Mouse (Mus musculus) skeletal muscle tissue, adult 2 months (tissue): ENCODE measurements at regions not wholly inside any gene's neighbourhood (a gene's known extent, or its start where the extent isn't known, plus 50 kb on each side); places are given as distances from the start of the nearest gene placed in this dataset.
"Not testable (repeated sequence)": the region's sequence is repeated elsewhere in the genome, so short reads cannot be mapped to it uniquely, and the experiment has no call there.

Experiments
- DNase-seq: peaks from one replicate; pipeline ENCODE4 v3.0.0-alpha.2; 2012; ENCODE audit warnings: low read depth, low spot score

GRCm38 (mm10) chr17:4871267-4871666 lies 122.9 kb upstream of the Arid1b start:
- DNase-seq, result no peak

DNA sequence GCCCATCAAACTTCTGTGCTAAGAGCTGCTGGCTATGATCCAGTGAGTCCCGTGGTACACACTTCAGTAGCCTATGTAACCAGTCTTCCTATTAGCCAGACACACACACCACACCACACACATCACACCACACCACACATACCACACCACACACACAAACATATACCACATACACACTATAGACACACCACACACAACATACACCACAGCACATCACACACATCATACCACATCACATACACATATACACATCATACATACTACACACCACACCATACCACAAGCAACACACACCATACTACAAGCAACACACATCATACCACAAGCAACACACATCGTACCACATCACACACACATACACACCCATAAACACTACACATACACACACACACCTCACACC lies 119.7 kb upstream of the Arid1b start:
- DNase-seq, result no peak

DNA sequence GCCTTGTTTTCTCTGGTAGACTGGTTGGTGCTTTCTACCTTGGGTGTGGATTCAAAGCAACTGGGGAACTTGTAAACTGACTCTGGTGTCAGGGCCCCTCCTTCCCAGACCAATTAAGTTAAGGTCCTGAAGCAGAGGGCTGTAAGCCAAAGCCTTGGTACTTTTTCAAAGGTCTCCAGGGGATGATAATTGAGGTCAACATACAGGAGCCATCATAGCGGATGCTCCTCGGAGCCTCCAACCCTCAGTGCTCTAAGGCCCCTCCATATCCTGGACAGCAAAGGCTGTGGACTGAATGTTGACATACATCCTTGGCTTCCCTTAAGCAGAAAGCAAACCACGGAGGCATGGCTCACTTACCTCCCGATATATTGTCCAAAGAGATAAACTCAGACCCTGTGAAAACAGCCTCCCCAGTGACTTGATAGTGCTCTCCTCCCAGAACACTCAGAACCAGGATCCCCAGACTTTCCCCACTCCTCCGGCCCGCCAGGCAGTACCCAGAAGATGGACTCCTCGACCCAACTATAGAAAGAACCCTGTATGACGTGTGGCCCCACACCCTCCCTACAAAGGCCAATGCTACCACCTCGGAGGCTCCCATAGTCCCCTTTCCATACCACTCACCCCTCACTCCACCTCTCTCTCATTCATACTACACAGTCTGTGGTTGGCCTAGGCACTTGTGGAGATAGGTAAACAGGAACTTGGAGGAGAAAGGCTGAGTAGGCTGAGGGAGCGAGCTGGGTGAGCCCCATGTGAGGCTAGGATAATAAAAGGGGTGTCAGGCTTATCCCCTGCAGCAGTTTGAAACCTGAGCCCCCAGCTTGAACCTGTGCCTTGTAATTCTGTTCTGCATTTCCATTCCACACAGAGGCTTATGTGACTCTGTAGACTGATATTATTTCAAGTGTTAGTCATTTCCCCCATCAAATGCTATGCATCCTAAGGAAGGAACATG lies 118.8 kb upstream of the Arid1b start:
- DNase-seq, result no peak

DNA sequence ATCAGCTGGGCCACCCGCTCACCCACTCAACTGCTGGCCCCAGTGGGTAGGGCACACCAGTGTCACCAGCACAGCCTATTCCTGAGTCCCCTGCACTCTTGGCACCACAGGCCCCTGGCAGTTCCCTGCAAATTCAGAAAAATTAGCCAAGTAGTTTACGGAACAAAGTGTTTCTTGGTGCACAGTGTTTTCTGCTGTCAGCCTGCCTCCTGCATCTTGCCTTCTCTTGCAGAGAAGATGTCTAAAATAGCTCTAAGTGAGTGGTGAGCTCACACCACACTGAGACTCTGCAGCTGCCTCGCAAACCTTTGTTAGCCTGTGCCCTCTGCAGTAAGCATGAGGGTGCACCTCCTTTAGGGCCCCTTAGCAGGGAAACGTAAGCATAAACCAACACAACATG lies 117.7 kb upstream of the Arid1b start:
- no peak for DNase-seq

DNA sequence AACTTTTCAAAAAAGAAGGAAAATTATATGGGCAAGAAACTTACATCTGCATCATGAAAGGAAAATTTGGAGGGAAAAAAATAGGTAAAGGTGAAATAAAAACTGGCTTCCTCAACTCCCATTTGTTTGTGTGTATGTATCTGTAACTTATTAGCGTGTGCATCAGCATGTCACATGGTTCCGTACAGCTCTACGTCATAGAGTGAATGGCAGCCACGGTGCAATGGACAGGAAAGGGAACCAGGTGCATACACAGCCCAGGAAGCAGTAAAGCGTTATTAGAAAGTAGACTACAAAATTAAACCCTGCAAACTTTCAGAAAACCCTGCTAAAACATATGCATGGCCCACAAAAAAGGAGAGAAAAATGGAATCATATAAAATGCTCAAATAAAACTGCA lies 112.7 kb upstream of the Arid1b start:
- DNase-seq, result no peak

DNA sequence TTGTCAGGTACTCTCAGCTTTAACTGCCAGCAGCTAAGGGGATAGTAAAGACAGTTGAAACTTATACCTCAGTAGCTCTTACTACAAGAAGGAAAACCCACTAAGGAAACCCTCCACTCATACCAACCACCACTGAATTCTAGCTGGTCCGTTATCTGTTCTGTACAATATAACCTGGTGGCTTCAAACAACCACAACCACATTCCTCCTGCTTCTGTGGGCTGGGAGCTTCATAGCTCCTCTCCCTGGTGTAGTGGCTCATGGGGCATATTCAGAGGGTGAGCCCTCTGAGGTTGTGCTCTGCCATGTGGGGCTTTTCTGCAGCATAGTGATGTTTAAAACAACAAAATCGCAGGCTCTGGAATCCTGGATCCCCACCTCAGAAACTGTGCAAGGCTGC lies 110.0 kb upstream of the Arid1b start:
- no peak for DNase-seq

DNA sequence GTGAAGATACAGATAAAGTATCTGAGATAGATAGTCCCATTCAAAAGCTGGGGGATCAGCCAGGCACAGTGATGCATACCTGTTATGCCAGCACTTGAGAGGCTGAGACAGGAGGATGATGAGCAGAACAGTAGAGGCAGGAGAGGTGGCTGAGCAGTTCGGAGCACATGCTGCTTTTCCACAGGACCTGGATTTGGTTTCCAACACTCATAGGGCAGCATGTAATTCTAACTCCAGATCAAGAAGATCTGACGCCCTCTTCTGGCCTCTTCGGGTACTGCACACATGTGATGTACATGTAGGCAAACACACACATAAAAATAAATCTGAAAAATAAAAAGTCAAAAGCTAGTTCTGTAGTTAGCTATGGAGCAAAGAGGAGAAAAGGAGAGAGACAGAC lies 109.4 kb upstream of the Arid1b start:
- no peak for DNase-seq

- not testable (repeated sequence) for DNase-seq
These were observed 106.8 kb upstream of the Arid1b start for GRCm38 (mm10) chr17:4887331-4887730.

DNA sequence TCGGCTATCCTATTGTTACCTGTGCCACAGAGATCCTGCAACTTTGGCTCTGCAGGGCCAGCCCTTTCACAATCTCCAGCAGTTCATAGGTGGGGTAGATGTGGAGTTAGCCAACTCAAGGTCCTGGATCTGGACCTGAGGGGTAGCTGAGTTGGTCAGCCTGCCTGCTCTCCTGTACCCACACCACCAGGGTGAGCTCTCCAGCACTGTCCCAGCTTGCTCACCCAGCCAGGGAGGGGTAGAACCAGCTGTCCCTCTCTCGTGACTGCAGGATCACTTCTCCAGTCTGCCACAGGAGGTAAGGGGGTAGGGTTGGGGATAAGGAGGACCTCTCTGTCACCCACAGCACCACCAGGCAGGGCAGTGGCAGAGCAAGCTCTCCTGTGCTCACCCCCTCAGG lies 104.6 kb upstream of the Arid1b start:
- DNase-seq, result no peak

DNA sequence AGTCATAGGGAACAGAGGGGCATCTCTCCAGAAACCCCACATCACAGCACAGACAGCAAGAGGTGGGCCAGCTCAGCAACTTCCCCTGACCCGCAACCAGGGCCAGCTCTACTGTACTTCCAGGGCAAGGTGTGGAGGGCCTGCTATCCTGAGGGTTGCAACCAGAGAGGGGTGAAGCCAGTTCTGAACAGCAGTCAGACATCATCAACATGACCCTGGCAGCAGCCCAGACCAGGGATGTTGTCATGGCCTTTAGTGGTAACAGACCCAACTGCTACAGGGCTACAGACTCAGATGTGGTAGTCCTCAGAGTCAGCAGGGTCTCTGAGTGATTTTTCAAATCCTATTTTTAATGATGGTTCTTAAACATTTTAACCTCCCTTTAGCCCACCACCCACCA lies 104.0 kb upstream of the Arid1b start:
- no peak for DNase-seq

DNA sequence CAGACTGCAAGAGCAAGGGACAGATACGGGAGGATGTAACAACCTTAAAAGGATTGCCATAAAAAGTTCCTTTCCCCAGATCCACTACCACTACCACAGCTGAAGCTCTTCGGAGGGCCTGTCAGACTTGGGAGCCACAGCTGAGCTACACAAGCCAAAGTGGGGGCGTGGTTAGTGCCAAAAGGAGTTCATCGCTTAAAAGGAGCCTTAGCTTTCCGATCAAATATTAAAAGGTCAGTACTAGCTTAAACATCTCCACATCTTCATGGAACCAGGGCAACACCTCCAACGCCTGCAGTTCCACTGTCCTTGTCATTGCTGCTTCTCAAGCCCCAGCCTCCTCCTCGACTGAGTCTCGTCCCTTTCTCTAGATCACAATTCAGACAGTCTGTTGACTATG lies 102.6 kb upstream of the Arid1b start:
- no peak for DNase-seq

DNA sequence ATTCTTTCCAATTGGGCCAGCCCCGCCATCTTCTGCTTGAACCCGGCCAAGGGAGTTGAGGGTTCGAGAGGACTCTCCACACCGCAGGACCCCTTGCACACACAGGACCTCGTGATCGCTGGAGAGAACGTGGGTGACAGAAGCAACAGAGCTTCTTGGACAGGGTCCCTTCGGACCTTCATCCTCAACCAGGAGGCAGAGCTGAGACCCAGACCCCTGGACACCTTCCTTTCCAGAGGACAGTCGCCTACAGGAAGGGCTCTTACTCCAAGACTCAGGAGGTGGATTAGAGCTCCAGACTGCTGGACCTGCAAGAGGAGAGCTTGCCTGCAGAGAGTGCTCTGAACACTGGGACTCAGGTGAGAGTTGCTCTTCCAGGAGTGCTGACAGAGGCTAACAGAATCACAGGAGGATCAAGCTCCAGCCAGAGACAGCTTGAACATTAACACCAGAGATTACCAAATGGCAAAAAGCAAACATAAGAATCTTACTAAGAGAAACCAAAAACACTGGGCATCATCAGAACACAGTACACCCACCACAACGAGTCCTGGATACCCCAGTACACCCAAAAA lies 99.3 kb upstream of the Arid1b start:
- not testable (repeated sequence) for DNase-seq

- DNase-seq, result no peak
These were observed 91.0 kb upstream of the Arid1b start for GRCm38 (mm10) chr17:4903129-4903528.

- DNase-seq, result no peak
These were observed 87.6 kb upstream of the Arid1b start for GRCm38 (mm10) chr17:4906504-4906903.

GRCm38 (mm10) chr17:4907181-4907752 lies 86.9 kb upstream of the Arid1b start:
- DNase-seq, result peak; percentile 29

GRCm38 (mm10) chr17:4907841-4908571 lies 86.1 kb upstream of the Arid1b start:
- peak; percentile 89 for DNase-seq

DNA sequence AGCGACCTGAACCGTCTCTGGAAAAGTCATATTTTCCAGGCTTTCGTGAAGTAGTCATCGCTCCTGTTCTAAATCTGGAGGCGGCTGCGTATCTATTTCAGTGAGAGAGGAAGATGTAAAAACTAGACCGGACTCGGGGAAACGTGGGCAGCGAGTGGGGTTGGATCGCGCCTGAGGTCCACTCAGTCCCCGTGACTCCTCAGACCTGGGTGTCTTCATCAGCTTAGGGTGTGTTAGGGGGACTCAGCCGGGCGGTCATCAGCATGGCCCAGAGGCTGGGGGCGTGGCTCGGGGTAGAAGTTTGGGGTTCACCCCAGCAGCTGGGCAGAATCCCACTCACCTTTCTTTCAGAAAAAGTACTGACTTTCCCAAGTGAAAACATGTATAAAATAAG lies 85.6 kb upstream of the Arid1b start:
- DNase-seq, result no peak

DNA sequence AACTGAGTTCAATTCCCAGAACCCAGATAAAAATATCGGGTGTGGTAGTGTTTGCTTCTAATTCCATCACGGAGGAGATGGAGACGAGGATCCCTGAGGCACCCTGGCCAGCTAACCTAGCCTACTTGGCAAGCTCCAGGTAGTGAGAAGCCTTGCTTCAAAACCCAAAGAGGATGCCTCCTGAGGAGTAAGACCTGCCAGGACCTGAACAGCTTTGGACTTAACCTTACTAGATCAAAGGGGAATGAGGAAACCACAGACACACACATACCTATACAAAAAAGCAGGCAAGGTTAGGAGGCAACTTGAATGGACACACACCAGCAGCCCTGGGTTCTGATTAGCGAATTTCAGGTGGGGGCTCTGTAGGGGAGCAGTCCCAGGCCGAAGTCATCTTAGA lies 84.0 kb upstream of the Arid1b start:
- peak; percentile 39 for DNase-seq

DNA sequence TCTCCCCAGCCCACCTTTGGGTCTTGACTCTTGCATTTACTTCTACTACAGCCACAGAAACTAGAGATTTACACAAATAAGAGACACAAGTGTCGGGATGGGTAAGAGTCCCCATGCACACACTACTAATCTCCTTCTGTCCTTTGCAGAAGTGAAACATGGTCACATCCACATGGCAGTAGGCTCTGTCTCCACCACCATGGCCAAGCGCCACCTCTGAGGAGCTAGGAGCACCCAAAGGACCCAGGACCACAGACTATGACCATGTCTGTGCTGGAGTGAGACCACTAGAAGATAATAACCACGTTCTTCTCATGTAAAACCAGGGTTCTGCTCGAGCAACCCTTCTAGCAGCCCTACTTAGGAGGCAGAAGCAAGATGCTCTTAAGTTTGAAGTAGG lies 81.1 kb upstream of the Arid1b start:
- DNase-seq, result no peak

GRCm38 (mm10) chr17:4919866-4920495 lies 74.2 kb upstream of the Arid1b start:
- no peak for DNase-seq

GRCm38 (mm10) chr17:4921121-4921520 lies 73.0 kb upstream of the Arid1b start:
- no peak for DNase-seq

GRCm38 (mm10) chr17:4928631-4929030 lies 65.5 kb upstream of the Arid1b start:
- no peak for DNase-seq
